Mouse (Mus musculus) lung, embryonic 14.5 days (tissue): ENCODE measurements around the gene Pcdh8. TPM values are rescaled to one million over a fixed set of nuclear protein-coding genes. Genes with fewer than 3 reads are reported as not detected.

Experiments
- ATAC-seq: fragments of 200-750 bp; cut with Nextera tagmentation; 2 replicates; pipeline ENCODE4 v1.8.0; 2017; ENCODE audit warnings: mild to moderate bottlenecking, moderate TSS enrichment, moderate library complexity; ENCODE audit not compliant: insufficient read depth
- DNase-seq: peaks from one replicate; pipeline ENCODE4 v3.0.0-alpha.2; 2015
- H3K27ac ChIP-seq: fragments of 300-500 bp; sonication (generic); 2 replicates; pipeline ENCODE4 v1.5.1; 2014; ENCODE audit warnings: low read depth, mild to moderate bottlenecking, moderate library complexity
- H3K27me3 ChIP-seq: fragments of 300-500 bp; sonication (generic); 2 replicates; pipeline ENCODE4 v1.6.1; 2014; ENCODE audit warnings: low read length, control low read depth; ENCODE audit not compliant: insufficient read depth
- H3K36me3 ChIP-seq: fragments of 300-500 bp; sonication (generic); 2 replicates; pipeline ENCODE4 v1.6.1; 2014; ENCODE audit warnings: control low read depth; ENCODE audit not compliant: insufficient read depth
- H3K4me1 ChIP-seq: fragments of 300-500 bp; sonication (generic); 2 replicates; pipeline ENCODE4 v1.6.1; 2014; ENCODE audit warnings: antibody characterized with exemption, control low read depth; ENCODE audit not compliant: insufficient read depth
- H3K4me2 ChIP-seq: fragments of 300-500 bp; sonication (generic); 2 replicates; pipeline ENCODE4 v1.6.1; 2014; ENCODE audit warnings: mild to moderate bottlenecking
- H3K4me3 ChIP-seq: fragments of 300-500 bp; sonication (generic); 2 replicates; pipeline ENCODE4 v1.5.1; 2014; ENCODE audit warnings: low read depth, low read length
- H3K9ac ChIP-seq: fragments of 300-500 bp; sonication (generic); 2 replicates; pipeline ENCODE4 v1.6.1; 2014
- H3K9me3 ChIP-seq: fragments of 300-500 bp; sonication (generic); 2 replicates; pipeline ENCODE4 v1.6.1; 2016; ENCODE audit warnings: low read depth, low read length, control low read depth
- CTCF ChIP-seq: IDR thresholded peaks from 2 replicates; pipeline ENCODE4 v1.5.1; 2016; ENCODE audit warnings: antibody characterized with exemption, low read depth
- WGBS: fragments of 180-500 bp; shearing (Covaris S2); extraction: QIAGEN DNeasy Blood & Tissue Kit; methylation state at CpG from one replicate; pipeline ENCODE4 v1.1.7; 2014; 5-methylcytosine and 5-hydroxymethylcytosine counted together
- polyA plus RNA-seq: library from polyadenylated mRNA; unstranded; fragments of >200 nt; fragmentation: Nextera tagmentation; extraction: Ambion mirVana; gene quantifications from 2 replicates; pipeline ENCODE4 v1.2.1, GENCODE M21; 2014

Gene Pcdh8
- polyA plus RNA-seq, 1 experiment from 2014 or later, result 0.14 TPM

DNA sequence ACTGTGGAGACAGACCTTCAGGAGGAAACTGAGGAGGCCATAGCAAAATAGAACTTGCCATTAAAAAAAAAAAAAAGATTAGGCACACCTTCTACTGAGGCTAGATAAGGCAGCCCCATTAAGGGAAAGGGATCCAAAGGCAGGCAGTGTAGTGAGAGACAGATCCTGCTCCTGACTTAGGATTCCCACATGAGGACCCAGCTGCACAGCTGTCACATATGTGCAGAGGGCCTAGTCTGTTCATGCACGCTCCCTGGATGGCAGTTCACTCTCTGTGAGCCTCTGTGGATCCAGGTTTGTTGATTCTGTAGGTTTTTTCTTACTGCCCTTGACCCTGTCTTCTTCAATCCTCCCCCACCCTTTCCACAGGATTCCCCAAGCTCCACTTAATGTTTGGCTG, 9.8 kb upstream of the Pcdh8 start:
- H3K27me3 ChIP-seq, result no peaks in the 10 kb centered on the region
- 61% methylated on average over 1 of the region's 1 CpGs for WGBS
- no peak overlapping the region for H3K4me3 ChIP-seq
- no peaks in the 10 kb centered on the region for H3K4me1 ChIP-seq
- DNase-seq, result no peak
- no peaks in the 10 kb centered on the region for H3K36me3 ChIP-seq
- H3K27ac ChIP-seq, result no peak overlapping the region
- ATAC-seq, result no peak
- H3K9me3 ChIP-seq, result no peaks in the 10 kb centered on the region
- no peak for TF ChIP-seq CTCF
- H3K9ac ChIP-seq, result no peak overlapping the region
- H3K4me2 ChIP-seq, result no peak overlapping the region

DNA sequence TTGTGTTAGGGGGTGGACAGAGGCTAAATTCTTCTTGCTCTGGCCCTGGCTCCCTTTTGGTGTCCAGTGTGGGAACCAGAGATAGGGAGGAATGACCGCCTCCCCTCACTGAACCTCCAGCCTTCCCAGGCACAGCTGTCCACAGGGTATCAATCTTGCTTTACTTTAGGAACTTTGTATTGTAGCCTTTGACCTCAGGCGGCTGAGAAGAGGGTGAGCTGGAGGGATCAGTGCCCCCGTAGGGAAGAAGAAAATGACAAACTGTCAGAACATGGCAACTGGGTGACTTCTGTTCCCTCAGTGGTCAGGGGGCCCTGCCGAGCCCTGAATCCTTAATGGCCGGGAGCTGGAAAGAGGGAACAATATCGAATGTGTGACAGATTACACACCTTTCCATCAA, 9.2 kb upstream of the Pcdh8 start:
- Histone ChIP-seq H3K9me3 (no peaks in the 10 kb centered on the region), H3K4me1 (no peaks in the 10 kb centered on the region), H3K9ac (no peak overlapping the region), H3K27me3 (peaks cover 5% of the 10 kb centered on the region), H3K4me2 (no peak overlapping the region), H3K36me3 (no peaks in the 10 kb centered on the region), H3K4me3 (no peak overlapping the region), H3K27ac (no peak overlapping the region)
- ATAC-seq (no peak), DNase-seq (no peak)
- no peak for TF ChIP-seq CTCF
- WGBS, result 21% methylated on average over 6 of the region's 6 CpGs

DNA sequence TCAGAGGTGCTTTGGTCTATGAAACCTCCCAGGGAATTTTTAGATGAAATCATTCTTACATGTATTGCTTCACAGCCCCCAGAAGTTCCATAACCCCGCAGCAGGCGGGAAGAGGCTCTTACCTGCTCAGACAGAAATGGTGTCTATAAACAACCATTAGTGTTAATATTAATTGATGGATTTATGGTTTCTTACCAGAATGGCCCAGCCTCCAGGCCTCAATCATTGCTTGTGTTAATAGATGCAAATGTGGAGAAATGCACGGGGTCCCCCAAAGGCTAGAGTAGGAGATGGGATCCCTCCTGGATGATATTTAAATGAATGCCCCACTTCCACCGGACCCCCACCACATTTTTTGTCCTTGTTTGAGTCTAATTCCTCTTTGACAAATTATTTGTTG, 8.7 kb upstream of the Pcdh8 start:
- no peaks in the 10 kb centered on the region for H3K36me3 ChIP-seq
- ATAC-seq (no peak), DNase-seq (no peak)
- no peaks in the 10 kb centered on the region for H3K4me1 ChIP-seq
- H3K4me2 ChIP-seq, result no peak overlapping the region
- peaks cover 10% of the 10 kb centered on the region for H3K27me3 ChIP-seq
- 57% methylated on average over 4 of the region's 4 CpGs for WGBS
- H3K9me3 ChIP-seq, result no peaks in the 10 kb centered on the region
- no peak overlapping the region for H3K27ac ChIP-seq
- H3K9ac ChIP-seq, result no peak overlapping the region
- TF ChIP-seq CTCF, result no peak
- no peak overlapping the region for H3K4me3 ChIP-seq

DNA sequence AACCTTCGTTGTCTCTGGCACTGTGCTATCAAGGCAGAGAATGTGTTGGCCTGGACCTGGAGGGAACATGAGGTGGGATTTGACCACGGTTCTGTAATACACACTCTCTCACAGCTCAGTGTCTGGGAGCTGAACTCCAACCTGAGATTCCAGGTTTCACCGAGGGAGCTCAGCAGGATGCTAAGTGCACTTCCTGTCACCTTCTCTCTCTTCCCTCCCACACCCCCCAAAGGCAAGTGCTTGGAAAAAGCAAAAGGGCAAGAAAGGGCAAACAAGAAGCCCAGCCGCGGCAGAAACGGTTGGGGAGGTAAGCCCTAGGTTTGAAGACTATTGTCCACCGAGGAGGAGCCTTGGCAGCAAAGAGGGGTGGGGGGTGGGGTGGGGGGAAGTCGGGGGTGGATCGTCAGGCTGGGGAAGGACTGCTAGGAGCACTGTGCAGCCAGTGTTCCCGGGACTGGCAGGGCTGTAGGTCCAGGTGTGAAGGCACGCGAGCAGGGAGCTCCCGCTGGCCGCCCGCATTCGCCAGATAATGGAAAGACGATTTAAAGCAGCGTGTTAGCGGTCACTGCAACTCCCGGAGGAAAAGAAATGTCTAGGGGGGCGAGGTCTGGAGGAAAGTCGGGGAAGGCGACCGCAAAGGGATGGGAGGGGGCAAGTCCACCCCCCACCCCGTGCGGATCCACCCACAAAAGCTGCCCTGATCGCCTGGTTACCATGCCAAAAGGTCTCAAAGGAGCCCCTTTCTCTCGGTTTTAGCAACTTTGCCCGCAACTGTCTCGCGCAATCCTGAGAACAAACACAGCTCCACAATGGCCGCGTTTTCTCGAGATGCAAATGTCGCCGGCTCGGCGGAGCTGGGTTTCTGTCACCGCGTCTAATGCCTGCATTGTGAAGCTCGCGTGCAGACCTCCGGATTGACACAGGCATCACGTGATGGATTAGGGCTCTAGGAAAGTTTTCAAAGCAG, 2.6 kb upstream of the Pcdh8 start:
- DNase-seq (peak; percentile 35), ATAC-seq (no peak)
- Histone ChIP-seq H3K27me3 (peaks cover 69% of the 10 kb centered on the region), H3K36me3 (no peaks in the 10 kb centered on the region), H3K27ac (no peak overlapping the region), H3K9ac (no peak overlapping the region), H3K4me3 (peak overlapping the region; percentile 32), H3K4me2 (peak overlapping the region; percentile 66), H3K9me3 (no peaks in the 10 kb centered on the region), H3K4me1 (peaks cover 5% of the 10 kb centered on the region; the same call in 1 of the 2 replicates)
- under 1% methylated on average over 44 of the region's 44 CpGs for WGBS
- TF ChIP-seq CTCF, result no peak

DNA sequence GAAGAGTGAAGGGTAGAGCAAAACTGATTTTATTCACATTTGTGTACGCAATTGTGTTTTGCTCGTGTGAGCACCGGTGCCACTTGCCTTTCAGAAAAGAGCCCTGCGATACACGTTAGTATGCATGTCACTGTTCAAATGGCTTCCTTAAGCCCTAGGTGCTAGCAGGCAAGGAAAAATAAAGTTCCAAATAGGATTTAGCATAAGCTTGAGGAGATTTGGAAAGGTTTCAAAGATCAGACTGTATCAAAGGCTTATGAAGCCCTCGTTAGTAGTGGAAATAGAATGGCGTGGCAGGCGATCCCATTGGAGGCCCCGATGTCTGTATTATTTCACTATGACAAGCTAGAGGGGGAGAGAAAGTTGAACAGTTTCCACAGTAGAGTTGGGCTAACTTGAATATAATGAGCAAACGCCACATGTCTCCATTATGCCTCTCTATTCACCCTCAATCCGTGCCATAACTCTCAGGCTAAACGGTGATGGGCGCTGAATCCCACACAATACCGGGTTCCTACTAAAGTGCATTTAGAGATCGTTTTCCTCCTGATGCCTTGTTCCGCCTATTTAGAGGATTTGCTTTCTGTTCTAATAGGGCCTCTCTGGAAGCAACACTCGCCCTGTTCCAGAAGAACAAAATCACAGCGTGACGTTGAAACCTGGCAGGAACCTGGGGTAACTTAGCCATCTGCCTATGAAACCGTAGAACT, 845 bp upstream of the Pcdh8 start:
- Histone ChIP-seq H3K9ac (no peak overlapping the region), H3K4me2 (peak overlapping the region; percentile 69), H3K36me3 (no peaks in the 10 kb centered on the region), H3K4me1 (peaks cover 5% of the 10 kb centered on the region; the same call in 1 of the 2 replicates), H3K27me3 (peaks cover 84% of the 10 kb centered on the region), H3K4me3 (peak overlapping the region; percentile 35), H3K27ac (no peak overlapping the region), H3K9me3 (no peaks in the 10 kb centered on the region)
- no peak for TF ChIP-seq CTCF
- DNase-seq (peak; percentile 7), ATAC-seq (no peak)
- whole genome bisulfite sequencing, result 2% methylated on average over 20 of the region's 20 CpGs

DNA sequence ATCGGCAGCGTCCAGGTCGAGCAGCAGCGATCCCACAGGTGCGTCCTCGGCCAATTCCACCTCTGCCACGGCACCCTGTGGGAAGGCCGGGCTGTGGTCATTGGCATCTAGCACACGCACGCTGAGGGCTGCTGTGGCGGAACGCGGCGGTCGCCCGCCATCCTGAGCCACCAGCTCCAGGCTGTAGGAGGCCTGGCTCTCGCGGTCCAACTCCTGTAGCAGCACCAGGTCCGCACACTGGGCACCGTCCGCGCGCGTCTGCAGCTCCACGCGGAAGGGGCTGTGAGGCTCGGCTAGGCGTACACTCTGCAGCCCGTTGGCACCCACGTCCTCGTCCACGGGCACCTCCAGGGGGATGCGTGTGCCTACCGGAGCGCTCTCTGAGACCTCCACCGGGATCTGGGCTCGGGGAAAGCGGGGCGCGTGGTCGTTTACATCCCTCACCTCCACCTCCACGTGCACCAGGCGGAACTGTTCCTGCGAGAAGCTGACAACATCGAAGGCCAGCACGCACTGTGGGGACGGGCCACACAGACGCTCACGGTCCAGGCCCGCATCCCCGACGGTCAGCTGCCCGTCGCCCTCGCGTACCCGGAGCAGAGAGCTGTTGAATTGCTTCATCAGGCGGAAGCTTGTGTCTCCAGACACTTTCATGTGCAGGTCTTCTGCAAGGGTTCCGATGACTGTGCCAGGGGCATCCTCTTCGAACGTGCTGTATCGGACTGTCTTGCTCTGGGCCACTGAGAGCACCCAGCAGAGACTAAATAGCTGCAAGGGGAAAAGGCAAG, 612 bp downstream of the Pcdh8 start:
- H3K4me3 ChIP-seq, result peak overlapping the region; percentile 35
- TF ChIP-seq CTCF, result no peak; the same call in 1 of the 2 replicates
- no peak for DNase-seq
- H3K9ac ChIP-seq, result no peak overlapping the region
- 3% methylated on average over 62 of the region's 62 CpGs for WGBS
- H3K27ac ChIP-seq, result no peak overlapping the region
- ATAC-seq, result peak; percentile 33
- no peaks in the 10 kb centered on the region for H3K36me3 ChIP-seq
- no peaks in the 10 kb centered on the region for H3K9me3 ChIP-seq
- peaks cover 85% of the 10 kb centered on the region for H3K27me3 ChIP-seq
- peak overlapping the region; percentile 69 for H3K4me2 ChIP-seq
- H3K4me1 ChIP-seq, result peaks cover 5% of the 10 kb centered on the region; the same call in 1 of the 2 replicates
